Comparison of ENCODE assay signal across 8 mouse cellular contexts in the genomic region with DNA sequence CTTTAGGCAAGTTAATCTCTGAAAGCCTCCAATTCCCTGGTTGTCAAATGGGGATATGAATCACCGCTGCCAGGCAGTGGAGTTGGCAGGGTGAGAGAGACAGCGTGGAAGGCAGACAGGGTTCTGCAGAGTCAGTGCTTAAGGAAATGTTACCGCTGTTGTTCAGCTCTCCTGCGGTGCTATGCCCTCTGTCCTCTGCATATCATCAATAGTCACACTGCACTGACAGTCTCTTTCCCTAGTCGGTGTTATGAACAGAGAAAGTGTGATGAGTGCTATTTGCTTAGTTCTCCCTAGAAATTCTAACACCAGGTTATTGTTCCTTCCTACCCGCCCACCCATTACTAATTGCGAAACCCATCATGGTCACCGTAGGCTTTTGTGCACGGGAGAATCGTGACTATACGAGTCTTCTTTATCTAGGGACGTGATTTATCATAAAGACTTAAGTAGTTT.
DNase-seq lines count a peak whose midpoint lies in the region; ATAC-seq and TF ChIP-seq lines count a peak whose summit lies in the region.

No protein-coding gene starts in this region.

- ATAC-seq in kidney, postnatal 0 days (replicated peaks; ENCODE audit: low FRiP score, low read depth): no peak
- ATAC-seq in intestine, embryonic 16.5 days: peak; percentile 52; the same call in 1 of the 2 replicates
- ATAC-seq in neural tube, embryonic 14.5 days (ENCODE audit: low read depth): peak; percentile 75

- intact Hi-C loops in gastrocnemius, postnatal 14 days (cut with DNase I; ENCODE audit: low total_unique reads): no loop called here

- no peak overlapping the region; the same call in 1 of the 2 replicates for H3K4me3 ChIP-seq in kidney, postnatal 0 days (replicated peaks; ENCODE audit: low read depth, low read length)
- peak overlapping the region; percentile 22 for H3K4me3 ChIP-seq in intestine, embryonic 16.5 days (ENCODE audit: low read length)
- H3K4me3 ChIP-seq in neural tube, embryonic 14.5 days (ENCODE audit: low read depth, low read length): peak overlapping the region; percentile 27

- no peaks in the 10 kb centered on the region for H3K4me1 ChIP-seq in kidney, postnatal 0 days (replicated peaks; ENCODE audit: insufficient read depth, low read length)
- no peaks in the 10 kb centered on the region for H3K4me1 ChIP-seq in intestine, embryonic 16.5 days (ENCODE audit: control insufficient read depth, insufficient read depth, low read length)
- H3K4me1 ChIP-seq in neural tube, embryonic 14.5 days (ENCODE audit: control insufficient read depth, insufficient read depth, low read length): peaks cover 9% of the 10 kb centered on the region

- H3K36me3 ChIP-seq in kidney, postnatal 0 days (ENCODE audit: insufficient read depth, low read length): no peaks in the 10 kb centered on the region
- no peaks in the 10 kb centered on the region for H3K36me3 ChIP-seq in intestine, embryonic 16.5 days (ENCODE audit: control insufficient read depth, insufficient read depth, low read length)
- H3K36me3 ChIP-seq in neural tube, embryonic 14.5 days (ENCODE audit: control insufficient read depth, insufficient read depth, low read length): no peaks in the 10 kb centered on the region

- H3K4me2 ChIP-seq in kidney, postnatal 0 days (ENCODE audit: low read length): peak overlapping the region; percentile 53
- peak overlapping the region; percentile 54 for H3K4me2 ChIP-seq in intestine, embryonic 16.5 days (ENCODE audit: low read depth, low read length)
- H3K4me2 ChIP-seq in neural tube, embryonic 14.5 days (ENCODE audit: low read depth, low read length): peak overlapping the region; percentile 56

- H3K27me3 ChIP-seq in kidney, postnatal 0 days (ENCODE audit: insufficient read depth, low read length): no peaks in the 10 kb centered on the region
- no peaks in the 10 kb centered on the region for H3K27me3 ChIP-seq in intestine, embryonic 16.5 days (replicated peaks; ENCODE audit: control insufficient read depth, insufficient read depth, low read length)
- no peaks in the 10 kb centered on the region for H3K27me3 ChIP-seq in neural tube, embryonic 14.5 days (ENCODE audit: control insufficient read depth, insufficient read depth, low read length)

- no peak for DNase-seq in kidney, postnatal 0 days (ENCODE audit: low spot score)
- no peak for DNase-seq in kidney, postnatal 4 days
- DNase-seq in NIH3T3 (ENCODE audit: low read depth): peak; percentile 83
- peak; percentile 73 for DNase-seq in fibroblast of lung, adult 2 months (ENCODE audit: low read depth)
- no peak for DNase-seq in thymus, postnatal 36 days
- no peak for DNase-seq in gastrocnemius, postnatal 14 days

- TF ChIP-seq CTCF in kidney, postnatal 0 days (IDR thresholded peaks at IDR 0.05; ENCODE audit: low read depth): no peak

- H3K27ac ChIP-seq in kidney, postnatal 0 days: no peak overlapping the region
- H3K27ac ChIP-seq in intestine, embryonic 16.5 days (ENCODE audit: low read length): peak overlapping the region; percentile 21
- H3K27ac ChIP-seq in neural tube, embryonic 14.5 days (ENCODE audit: low read depth, low read length): peak overlapping the region; percentile 69

- WGBS in kidney, postnatal 0 days: 44% methylated on average over 12 of the region's 12 CpGs
- WGBS in intestine, embryonic 16.5 days: 45% methylated on average over 12 of the region's 12 CpGs
- 24% methylated on average over 12 of the region's 12 CpGs for WGBS in neural tube, embryonic 14.5 days

- H3K9ac ChIP-seq in kidney, postnatal 0 days (ENCODE audit: low read depth, low read length): no peak overlapping the region
- peak overlapping the region; percentile 22; the same call in 1 of the 2 replicates for H3K9ac ChIP-seq in intestine, embryonic 16.5 days (ENCODE audit: low read depth, low read length)
- peak overlapping the region; percentile 35; the same call in 1 of the 2 replicates for H3K9ac ChIP-seq in neural tube, embryonic 14.5 days (replicated peaks; ENCODE audit: low read depth, low read length)

- no peaks in the 10 kb centered on the region for H3K9me3 ChIP-seq in kidney, postnatal 0 days (replicated peaks; ENCODE audit: low read length)
- H3K9me3 ChIP-seq in intestine, embryonic 16.5 days (ENCODE audit: control insufficient read depth, low read length): no peaks in the 10 kb centered on the region
- H3K9me3 ChIP-seq in neural tube, embryonic 14.5 days (ENCODE audit: control insufficient read depth, low read length): no peaks in the 10 kb centered on the region

Comparison
In these comparisons a context has a peak if more than half of its experiments do, and no peak if none do; other contexts are left out.
1. DNase-seq: peak in NIH3T3 (single experiment) and fibroblast of lung, adult 2 months (single experiment); none in kidney, postnatal 0 days (single experiment), kidney, postnatal 4 days (0 of 2), thymus, postnatal 36 days (0 of 2) and gastrocnemius, postnatal 14 days (single experiment).
2. Peak in every context shown above with its lines, with median percentiles within 50 percentile points of each other: H3K4me2 ChIP-seq.